Mouse (Mus musculus) heart, postnatal 4 days (tissue): ENCODE results near the gene Parp9. TPM values are rescaled to one million over a fixed set of nuclear protein-coding genes. Genes with fewer than 3 reads are reported as not detected.
A peak's percentile ranks its signal among the peaks of the same experiment; 100 is the strongest.
"Not testable (repeated sequence)": the region's sequence is repeated elsewhere in the genome, so short reads cannot be mapped to it uniquely, and the experiment has no call there.

ENCODE experiments used
- DNase-seq: peaks from one replicate; pipeline ENCODE4 v3.0.0; 2021
- total RNA-seq, 2 experiments: library from RNA; stranded (reverse); gene quantifications; 2 replicates each; pipeline ENCODE4 v1.2.3; 2021

Gene Parp9
- total RNA-seq = 10 to 100 TPM; 12.4 to 14.0 TPM

- peak; percentile 59 for DNase-seq
Measured at GRCm38 (mm10) chr16:35938211-35939151, at the start of gene Parp9, which contains the start of gene Dtx3l. Parp9 (plus strand) TSS chr16:35938470. Dtx3l (minus strand) TSS chr16:35939151.

GRCm38 (mm10) chr16:35888910-35889309, 49.4 kb upstream of the Parp9 start:
- DNase-seq = no peak

DNA sequence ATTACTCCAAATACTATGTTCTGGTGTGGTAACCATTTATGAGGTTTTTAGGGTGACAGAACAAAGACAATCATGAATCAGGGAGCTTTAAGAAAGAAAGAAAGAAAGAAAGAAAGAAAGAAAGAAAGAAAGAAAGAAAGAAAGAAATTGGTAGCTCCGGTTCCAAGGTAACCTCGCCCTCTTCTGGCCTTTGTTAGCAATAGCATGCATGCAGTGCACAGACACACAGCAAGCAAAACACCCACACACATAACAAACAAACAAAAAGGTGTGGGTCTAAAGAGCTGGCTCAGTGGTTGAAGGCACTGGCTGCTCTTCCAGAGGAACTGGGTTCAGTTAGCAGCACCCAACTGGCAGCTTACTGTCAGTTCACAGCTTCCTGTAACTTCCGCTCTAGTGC, 47.6 kb upstream of the Parp9 start:
- no peak for DNase-seq

DNA sequence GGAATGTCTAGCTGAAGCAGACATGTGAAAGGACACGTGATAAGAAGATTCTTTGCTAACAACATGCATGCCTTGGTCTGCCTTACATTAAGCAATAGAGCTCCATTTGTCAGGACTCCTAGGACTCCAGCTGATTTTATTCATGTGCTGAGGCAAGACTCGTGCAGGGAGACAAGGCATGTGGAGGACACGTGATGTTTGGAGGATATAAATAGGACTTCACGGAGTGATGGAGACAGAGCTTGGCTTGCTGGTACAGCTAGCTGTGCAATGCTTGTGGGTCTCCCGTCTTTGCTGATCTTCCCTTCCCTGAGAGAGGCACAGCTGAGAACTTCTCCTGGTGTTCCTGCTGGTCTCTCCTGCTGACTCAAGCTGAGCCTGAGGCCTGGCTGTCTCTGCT, 46.7 kb upstream of the Parp9 start:
- not testable (repeated sequence) for DNase-seq

- no peak for DNase-seq
Measured at GRCm38 (mm10) chr16:35894997-35895396, 43.3 kb upstream of the Parp9 start.

- no peak for DNase-seq
Measured at GRCm38 (mm10) chr16:35900541-35900940, 37.7 kb upstream of the Parp9 start.

DNA sequence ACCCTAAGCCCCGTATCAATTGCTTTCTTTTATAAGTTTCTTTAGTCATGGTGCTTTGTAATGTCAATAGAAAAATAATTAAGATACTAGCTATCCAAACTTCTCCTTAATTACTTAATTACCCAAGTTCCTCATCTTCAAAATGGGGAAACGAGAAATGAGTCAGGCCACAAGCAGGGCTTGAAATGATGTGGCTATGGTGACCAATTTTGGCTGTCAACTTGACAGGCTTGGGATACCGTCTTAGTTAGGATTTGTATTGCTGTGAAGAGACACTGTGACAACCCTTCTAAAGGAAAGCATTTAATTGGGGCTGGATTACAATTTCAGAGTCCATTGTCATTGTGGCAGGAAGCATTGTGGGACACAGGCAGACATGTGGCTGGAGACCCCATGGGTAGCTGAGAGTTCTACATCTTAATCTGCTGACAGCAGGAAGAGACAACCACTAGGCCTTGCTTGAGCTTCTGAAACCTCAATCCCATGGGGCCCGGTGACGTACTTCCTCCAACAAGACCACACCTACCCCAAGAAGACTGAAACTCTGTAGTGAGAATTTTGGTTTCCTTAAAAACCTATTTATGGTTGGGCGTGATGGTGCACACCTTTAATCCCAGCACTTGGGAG, 35.1 kb upstream of the Parp9 start:
- no peak for DNase-seq

GRCm38 (mm10) chr16:35904121-35904736, 34.0 kb upstream of the Parp9 start:
- DNase-seq = no peak

GRCm38 (mm10) chr16:35905355-35905754, 32.9 kb upstream of the Parp9 start:
- no peak for DNase-seq

DNA sequence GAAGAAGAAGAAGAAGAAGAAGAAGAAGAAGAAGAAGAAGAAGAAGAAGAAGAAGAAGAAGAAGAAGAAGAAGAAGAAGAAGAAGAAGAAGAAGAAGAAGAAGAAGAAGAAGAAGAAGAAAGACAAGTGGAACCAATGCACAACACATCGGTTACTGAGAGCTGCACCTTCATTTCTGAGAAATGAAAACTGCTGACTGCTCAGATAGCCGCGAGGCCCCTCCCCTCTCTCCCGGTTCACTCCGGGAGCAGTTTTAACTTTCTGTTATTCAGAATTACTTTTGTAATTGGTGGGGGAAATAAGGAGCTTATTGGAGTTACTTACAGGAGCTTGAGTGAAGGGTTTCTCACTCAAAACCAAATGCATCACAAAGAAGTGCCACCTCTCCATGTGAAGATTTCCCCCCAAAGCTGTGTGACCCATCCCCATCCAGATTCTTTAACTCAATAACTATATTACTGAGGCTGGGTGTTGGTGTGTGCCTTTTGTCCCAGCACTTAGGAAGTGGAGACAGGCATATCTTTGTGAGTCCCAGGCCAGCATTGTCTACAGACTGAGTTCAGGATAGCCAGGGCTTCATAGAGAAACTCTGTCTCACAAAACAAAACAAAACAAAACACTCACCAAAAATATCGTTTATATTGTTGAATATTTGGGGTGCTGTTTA, 32.3 kb upstream of the Parp9 start:
- DNase-seq = no peak

GRCm38 (mm10) chr16:35906887-35907286, 31.4 kb upstream of the Parp9 start:
- no peak for DNase-seq

- DNase-seq = peak; percentile 21
Measured at GRCm38 (mm10) chr16:35907432-35908201, 30.7 kb upstream of the Parp9 start.

DNA sequence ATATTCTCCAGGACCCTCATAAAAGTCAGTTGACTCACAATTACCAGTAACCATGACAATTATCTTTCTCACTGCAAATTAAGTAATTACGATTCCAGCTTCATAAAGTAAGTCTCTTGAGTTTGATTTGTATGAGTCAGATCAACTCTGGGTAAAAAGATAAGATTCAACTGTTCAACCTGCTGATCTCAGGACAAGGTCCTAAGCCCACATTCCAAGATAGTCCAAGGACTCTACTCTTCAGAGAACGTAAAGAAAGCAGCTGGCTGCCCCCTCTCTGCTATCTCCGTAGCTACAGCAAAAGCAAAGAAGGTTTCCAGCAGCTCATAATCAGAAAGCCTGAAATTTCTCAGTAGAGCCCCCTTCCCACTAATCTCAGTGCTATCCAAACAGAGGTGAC, 26.8 kb upstream of the Parp9 start:
- DNase-seq = no peak

DNA sequence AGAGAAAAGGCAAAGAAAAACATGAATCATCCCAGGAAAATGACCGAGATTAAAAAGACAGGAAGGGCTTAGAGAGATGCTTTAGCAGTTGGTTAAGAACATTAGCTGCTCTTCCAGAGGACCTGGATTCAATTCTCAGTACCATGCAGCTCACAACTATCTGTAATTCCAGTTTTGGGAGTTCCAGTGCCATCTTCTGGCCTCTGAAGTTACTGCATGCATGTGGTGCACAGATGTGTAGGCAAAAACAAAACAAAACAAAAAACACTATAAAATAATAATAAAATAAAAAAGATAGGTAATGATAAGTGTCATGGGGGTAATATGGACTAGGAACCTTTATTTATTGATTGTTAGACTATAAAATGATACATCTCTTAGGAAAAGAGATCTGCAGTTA, 24.7 kb upstream of the Parp9 start:
- DNase-seq = peak; percentile 27

- no peak for DNase-seq
Measured at GRCm38 (mm10) chr16:35914301-35914700, 24.0 kb upstream of the Parp9 start.

GRCm38 (mm10) chr16:35918721-35919543, 19.3 kb upstream of the Parp9 start:
- no peak for DNase-seq

GRCm38 (mm10) chr16:35921676-35922235, 16.5 kb upstream of the Parp9 start:
- no peak for DNase-seq

DNA sequence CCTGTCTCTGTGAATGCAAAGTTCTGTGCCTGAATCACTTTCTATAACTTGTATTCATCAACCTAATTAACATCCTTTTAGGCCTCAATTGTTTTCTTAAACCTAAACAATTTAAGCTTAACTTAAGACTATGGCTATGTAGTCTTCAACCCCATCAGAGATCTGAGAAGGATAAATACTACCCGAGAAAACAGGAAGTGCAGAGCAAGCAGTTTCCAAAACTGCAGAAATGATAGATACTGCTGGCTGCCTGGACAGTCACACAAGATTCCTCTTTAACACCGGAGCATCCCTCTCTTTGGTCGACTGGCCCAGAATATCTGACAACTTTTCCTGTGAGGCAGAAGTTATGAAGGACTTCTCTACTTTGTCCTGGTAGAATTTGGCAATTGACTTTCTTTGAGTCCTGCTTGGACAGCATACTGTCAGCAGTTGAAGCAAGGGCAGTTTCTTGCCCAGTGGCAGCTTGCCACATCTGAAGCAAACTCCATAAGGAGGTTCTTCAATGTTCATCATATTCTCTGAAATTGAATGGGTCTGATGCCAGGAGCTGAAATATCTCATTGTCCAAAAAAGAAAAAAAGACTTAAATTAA, 15.9 kb upstream of the Parp9 start:
- no peak for DNase-seq

GRCm38 (mm10) chr16:35923546-35924198, 14.6 kb upstream of the Parp9 start:
- no peak for DNase-seq

DNA sequence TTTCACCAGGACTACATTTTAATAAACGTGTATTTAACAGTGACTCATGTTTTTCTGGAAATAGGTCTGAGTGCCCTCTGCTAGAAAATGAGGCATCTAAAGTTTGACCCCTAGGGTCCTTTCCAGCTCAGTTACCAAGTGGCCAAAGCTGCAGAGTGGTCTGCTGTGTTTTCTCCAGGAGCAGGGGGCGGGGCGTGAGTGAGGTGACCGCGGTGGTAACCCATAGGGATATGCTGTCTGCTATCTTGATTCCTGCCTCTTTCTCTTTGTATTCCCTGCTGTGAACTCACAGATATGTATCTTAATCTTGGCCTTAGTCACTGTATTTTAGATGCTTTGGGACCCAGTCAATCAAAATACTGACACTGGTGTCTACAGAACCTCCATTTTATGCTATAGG, 13.9 kb upstream of the Parp9 start:
- DNase-seq = no peak
